Mouse (Mus musculus) layer of hippocampus, adult 8-10 months (tissue): ENCODE measurements at regions not wholly inside any gene's neighbourhood (a gene's known extent, or its start where the extent isn't known, plus 50 kb on each side); places are given as distances from the start of the nearest gene placed in this dataset.

ENCODE experiments used
- DNase-seq, 2 experiments: peaks; one replicate each; pipeline ENCODE4 v3.0.0; 2022; ENCODE audit warnings: low spot score in 2 of 2

DNA sequence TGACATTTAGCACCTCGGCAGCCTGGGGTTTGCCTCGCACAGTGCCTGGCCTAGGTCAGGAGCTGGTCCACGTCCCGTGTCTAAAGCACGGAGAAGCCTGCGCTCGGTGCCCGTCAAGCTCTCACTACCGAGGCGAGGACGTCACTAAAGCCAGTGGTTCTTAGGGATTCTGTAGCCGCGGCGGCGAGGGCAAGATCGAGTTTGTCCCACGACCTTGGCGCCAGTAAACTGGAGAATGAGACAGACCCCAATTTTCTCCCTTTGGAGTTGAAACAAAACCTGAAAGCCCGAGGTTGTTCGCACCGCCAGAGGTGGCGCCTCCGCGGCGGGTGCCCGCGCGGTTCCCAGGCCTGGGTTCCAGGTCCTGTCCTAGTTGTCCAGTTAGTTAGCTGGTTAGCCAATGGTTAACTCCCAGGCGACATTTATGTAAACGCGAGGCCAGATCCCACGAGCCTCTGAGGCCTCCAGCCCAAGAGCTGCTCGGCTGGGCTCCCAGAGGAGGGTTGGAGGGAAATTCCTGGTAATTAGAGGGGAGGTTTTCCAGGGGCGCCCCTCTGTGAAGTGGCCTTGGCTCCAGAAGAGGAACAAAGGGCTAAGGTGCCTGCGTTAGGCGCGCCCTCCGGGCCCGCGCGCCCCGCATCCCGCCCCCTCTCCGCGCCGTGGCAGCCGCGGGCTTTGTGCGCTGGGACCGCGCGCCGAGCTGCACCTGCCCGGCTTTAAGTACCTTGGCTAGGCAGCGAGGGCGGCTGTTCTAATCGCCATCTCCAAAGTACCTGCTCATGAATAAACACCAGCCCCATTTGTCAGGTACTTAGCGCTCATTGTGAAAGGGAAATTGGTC is 74.0 kb downstream of the Rhcg start:
- no peak for DNase-seq

DNA sequence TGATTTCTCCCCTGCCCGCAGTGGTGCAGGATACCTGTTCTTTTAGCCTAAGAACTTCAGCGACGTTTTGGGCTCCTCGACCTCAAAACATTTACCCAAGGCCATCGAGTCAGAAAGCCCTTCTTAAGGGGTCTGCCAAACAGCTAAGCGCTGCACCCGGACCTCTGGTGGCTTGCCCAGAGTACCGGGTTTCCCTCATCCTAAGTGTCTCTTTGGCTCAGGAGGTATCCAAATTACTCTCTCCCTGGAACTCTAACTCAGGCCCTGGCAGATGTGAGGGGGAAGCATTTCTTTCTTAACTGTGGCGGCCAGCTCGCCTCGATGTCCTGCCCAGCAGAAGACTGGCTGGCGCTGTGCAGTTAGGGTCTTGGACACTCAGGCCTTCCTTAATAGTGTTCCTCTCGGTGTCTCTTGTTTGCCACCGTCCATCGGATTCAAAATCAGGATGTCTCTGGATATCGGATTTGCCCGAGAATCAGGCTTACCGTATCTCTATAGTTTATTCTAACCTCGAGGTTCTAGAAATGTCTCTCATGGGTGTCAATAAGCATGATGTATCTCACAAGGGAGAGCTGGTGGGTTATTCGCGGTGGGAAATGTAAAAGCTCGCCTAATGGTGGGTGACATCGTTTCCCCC is 75.0 kb downstream of the Rhcg start:
- no peak for DNase-seq

DNA sequence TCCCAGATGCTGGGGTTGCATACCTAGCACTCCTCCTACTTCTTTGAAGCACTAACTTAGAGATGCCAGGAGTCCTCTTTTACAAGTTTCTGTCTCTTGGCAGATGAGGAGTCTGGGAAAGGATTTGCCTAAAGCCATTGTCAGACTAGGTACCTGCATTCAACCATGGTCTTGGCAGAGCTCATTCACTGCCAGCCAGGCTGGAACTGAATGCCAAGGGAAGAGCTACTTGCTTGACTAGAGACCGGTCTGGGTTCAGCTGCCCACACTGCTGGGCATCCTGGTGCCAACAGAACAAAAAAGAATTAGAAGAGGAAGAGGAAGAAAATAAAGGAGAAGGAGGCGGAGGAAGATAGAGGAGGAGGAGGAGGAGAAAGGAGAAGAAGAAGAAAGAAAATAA is 74.1 kb upstream of the Polg start:
- DNase-seq = no peak

DNA sequence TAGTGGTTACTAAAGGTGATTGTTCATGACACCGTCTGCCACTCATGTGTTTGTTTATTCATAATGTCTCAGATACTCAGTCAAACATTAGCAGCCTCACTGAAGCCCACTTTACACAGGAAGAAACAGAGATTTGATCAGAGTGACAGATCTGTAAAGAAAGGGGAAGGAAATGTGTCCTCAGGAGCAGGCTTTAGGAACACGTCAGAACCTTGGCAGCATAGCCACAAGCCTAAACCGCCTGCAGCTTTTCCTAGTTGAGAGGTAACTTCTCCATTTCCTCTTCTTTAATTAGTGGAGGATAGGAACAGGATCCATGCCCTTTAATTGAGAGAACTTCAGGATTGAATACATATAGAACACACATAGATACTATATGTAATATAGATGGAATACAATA is 73.3 kb upstream of the Polg start:
- no peak for DNase-seq

DNA sequence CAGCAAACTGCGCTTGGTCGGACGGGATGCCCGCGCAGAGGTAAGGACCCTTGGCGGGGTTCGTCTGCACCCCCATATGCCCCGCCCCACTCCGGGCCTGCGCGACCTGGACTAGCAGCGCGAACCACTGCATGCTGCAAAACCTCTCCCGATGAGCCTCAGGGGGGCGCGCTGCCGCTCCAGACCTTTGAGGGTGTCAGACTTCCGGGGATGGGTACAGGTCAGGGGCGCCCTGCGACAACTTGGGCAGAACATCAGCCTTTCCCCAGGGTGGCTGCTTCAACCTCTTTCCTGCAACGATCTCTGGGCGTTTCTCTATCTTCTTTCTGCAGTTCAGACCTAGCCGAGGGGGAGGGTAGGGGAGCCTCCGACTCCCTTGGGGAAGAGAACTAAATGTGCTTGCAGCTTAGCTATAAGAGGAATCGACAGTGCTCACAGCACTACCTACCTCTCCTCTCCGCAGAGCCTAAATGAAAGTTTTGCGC is 70.0 kb upstream of the Polg start:
- no peak for DNase-seq

DNA sequence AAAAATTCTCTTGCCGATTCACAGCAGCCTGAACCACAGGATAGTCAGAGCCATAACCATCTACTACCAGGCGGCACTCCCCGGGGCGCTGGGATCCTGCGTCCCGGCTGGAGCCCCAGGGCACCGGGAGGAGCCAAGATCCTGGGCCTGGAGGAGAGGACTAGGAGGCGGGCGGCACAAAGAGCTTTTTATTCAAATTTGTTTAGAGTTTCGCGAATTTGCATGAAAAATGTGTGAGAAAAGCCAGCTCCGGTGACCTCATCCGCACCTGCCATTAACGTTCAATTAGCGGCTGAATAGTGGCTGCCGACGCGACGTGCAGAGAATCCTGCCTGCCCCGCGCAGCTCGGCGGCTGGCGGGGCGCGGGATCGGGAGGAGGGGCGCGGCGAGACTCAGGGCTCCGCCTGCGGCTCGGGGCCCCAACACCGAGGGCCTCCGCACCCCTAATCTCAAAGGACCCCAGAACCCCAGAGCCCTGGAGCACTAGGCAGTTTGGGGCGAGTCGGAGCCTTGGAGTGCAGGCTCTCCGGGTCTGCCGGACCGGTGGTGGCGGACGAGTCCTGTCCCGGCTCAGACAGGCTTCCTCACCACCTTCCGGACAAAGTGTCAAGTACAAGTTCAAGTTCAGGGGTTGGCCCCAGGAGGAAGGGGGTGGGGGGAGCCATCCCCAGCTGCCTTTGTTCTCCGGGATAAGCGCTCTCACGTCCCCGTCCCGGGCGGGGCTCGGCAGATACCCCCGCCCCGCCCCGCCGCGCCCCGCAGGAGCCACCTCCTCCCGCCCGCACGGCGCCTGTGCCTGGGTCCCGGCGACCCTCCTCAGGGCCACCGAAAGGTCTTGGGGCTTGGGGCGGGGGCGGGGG is 69.3 kb upstream of the Polg start:
- peak in 1 of 2 experiments; percentile 54 for DNase-seq

DNA sequence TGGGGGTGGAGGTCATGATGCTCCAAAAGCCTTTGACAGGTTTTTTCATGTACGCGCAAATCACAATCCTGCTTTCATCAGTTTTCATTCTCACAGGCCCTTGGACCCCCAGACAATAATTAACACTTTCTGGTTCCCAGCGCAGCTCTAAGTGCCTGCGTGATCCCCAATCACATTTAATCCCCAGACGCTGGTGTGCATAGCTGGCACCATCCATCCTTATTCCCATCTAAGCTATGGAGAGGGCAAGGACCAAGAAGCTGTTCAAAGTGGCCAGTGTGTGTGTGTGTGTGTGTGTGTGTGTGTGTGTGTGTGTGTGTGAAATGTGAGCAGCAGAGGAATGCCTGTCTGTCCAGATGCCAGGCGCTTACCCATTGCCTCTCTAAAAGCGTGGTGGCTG is 68.7 kb upstream of the Polg start:
- DNase-seq = no peak

DNA sequence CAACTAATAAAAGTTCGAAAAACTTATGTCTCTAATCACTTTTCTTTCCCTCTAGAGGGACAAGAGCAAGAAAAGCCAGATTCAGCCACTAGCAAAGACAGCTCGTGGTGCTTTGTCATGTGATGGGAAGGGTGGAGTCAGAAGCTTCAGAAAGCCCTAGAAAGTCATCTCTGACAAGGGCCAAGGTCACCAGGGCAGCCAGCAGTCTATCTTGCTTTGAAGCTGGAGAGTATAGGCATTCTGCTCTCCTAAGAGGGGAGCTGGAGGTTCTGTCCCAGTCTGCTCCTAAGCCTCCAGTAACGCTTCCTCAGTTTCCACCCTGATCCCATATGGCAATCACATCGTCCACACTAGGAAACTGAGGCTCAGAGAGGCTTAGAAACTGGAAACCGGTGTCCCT is 68.2 kb upstream of the Polg start:
- DNase-seq = no peak

DNA sequence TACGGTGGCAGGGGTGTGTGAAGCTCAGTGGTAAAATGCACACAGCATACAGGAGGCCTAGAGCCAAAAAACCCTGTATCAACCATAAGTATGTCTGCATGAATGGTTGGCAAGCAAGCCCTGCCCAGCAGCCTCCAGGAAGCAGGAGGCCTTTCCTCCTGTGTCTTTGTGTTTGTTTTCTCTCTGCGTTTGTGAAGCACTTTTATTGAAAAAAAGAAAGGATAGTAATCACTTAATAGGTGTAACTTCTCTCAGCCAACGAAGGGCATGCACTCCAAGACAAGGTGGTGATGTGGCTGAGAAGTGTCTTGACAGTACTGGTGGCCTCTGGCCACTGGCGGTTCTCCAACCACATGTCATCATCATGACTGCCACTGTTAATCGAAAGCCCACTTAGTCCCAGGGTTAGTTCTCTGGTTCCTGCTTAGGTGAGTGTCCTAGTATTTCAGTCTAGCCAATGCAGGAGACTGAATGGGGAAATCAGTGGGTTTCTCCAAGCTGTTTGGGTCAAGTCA is 66.5 kb upstream of the Polg start:
- no peak for DNase-seq

DNA sequence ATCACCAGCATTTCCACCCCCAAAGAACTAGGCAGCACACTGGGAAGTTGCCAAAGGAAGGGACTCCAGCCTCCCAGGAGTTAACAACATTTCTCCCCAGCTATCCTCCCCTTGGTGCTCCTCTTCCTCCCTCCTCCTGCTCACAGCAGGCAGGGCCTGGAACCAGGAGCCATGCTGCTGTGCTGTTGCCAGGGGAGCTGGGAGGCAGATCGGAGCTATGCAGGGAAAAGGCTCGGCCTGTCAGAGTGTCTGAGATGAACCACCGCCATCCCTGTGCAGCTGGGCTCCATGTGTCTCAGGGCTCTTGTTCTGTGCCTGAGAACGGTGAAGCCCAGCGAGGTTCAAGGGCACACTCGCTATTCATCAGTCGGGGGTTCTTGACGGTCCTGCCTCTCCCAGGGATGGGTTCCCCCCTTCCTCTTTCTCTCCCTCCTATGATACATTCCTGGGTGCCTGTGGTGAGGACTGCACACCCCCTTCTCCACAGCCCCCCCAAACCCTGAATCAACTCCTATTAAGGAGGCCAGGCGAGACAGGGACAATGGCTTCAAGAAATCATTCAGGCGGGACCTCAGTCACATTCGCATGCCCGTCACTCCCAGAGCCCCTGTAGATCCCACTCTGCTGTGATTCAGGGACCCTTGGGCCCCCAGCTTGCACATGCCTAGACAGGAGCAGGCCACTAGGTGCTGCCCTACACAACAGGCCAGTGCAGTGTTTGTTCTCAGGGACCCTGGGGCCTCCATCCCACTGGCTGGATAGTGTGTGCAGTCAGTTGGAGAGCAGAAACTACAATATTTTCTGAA is 65.6 kb upstream of the Polg start:
- no peak for DNase-seq

DNA sequence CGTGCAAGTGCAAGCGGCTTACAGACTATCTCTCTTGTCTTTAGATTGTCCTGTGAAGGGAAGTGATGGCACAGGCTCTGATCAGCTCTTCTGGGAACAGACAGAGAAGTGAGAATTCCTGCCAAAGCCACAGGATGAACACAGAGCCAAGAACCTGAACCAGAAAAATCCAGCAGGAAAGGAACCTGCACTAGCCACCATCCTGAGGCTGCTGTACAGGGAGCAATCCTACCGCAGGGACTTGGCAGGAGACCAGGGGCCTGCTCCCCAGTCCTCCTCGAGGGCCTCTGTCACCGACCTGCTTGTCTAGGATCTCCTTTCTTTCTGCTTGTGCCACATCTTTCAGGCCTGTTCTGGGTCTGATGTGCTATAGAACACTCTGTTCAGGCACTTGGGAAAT is 65.0 kb upstream of the Polg start:
- DNase-seq = no peak

DNA sequence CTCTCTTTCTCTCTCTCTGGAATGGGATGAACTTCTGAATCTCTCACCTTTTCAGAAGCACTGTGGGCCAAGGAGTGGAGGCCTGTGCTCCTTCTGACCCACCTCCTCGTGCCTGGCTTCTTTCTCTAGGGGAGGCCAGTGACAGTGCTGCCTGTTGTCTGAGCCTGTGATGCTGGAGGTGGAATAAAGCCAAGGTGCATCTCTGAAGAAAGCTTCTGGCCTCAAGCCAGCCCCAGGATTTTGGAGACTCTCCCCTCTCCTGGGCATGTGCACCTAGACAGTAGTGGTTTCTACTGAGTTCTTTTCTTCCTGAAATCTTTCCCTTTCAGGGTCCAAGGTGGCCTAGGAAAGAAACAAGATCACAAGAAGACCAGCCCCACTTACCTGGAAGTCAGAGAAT is 63.3 kb upstream of the Polg start:
- no peak for DNase-seq

DNA sequence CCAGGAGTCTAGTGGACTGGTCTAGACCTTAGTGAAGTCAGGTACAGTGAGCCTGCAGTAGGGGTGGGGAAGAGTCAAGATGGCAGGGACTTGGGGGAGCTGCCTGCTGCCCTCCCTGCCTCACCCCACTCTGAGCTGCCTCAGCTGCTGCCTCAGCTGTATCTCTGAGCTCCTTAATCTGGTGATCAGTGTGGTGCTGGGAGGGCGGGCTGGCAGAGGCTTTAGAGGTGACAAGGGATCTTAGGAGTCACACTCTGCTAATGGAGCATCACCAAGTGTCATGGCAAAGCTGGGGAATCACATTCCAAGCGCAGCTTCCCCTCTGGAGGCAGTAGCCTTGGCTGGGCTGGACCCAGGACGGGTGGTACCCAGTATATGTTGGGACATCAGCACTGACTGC is 61.8 kb upstream of the Polg start:
- no peak for DNase-seq

DNA sequence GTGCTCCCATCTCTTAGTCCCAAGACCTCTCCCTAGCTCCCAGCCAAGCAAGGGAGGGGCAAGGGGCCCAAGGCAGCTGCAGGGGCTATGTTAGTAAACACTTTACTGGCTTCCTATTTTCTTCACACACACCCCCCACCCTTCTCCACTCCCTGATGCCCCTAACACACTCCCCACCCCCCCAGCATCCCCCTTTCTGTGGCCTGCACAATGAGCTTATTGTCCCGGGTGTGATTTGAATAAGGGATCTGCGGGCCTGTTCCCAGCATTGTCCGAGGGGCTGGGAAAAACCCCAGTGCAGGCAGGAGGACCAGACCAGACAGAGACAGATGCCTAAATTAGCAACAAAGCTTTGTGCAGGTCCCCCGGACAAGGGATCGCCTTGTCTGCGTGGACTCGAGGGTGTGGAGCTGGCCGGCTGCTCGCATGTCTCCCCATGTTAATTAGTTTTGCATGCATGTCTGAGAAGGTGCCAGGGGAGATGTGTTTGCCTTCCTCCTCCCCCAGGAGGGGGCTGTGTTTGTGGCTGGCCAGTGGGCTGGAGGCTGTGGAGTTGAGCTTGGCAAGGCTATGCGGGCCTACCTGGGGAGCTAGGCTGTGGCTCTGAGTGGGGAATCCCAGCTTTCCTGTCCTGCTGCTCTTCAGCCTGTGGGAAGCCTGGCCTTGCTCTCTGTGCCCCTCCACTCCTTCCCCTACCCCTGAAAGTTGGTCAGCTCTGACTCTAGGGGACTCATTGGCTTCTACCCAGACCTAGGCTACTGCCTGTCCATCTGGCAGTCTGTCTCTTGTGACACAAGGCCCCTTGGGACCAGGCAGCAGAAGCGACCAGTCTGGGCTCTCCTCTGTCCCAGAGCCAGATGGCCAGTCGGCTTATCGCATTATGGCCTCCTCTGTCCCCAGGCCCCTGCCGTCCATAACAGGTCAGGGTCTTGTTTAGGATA is 59.8 kb upstream of the Polg start:
- DNase-seq = no peak

DNA sequence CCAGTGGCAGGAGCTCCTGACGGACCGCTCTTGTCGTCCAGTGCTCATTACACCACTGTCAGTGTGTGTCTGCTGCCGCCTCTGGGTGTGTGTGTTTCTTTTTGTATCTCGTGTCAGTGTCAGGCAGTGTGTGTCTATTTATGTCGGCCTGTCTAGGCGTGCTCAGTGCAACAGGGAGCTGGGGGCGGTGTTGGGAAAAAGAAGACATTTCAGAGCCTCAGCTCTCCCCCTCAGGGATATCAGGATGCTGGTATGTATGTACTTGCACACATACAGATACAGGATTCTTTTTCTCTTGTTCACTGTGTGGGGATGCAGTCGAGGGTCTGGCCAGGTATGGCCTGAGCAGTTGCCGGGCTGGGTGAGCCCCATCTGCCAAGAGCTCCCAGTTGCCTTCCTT is 58.8 kb upstream of the Polg start:
- no peak for DNase-seq

DNA sequence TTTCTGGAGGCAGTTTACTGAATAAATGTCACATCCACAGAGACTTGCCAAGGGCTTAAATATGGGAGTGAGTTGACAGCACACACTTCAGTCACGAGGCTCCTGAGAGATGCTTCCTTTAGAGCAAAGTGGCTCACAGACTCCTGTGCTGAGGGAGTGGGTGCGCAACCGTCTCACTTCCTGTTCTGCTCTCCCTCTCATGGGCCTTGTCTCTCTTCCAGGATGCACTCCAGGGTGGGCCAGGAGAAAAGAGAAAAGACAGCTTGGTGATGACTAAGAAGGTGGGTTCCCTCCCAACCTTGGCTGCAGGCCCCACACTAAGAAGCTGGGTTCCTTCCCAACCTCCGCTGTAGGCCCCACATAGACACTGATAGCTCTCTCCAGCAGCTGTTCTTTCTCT is 57.5 kb upstream of the Polg start:
- DNase-seq = no peak

DNA sequence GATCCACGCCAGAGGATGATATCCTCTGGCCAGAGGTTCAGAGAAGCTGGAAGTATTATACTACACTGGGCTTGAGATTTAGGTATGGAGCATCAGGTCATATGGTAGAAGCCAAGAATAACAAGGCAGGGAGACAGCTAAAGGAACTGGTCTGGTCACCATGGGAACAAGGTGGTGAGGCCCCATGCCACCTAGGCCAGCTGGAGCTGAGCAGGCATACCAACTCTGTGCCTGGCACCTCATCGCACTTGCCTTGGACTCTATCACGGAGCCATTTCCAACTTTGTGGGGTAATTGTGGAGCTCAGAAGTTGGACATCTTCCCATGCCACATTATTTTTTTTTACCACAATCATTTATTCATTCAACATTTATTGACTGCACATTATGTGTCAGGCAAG is 55.9 kb upstream of the Polg start:
- no peak for DNase-seq

DNA sequence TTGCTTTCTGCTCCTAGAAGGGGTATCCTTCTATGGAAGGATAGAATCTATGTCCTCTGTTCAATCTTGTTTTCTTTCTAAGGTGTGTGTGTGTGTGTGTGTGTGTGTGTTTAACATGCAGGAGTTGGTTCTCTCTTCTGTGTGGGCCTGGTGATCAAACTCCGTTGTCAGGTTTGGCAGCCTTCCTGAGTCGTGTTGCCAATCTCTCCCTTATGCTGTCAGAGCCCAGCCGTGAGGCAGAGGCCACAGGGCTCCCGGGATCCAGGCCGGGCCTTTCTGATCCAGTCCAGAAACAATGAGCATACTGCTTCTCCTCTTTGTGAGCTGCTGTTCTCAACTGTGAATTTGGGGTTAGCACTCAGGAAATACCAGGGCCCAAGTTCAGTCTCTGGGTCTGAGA is 55.1 kb upstream of the Polg start:
- DNase-seq = no peak

DNA sequence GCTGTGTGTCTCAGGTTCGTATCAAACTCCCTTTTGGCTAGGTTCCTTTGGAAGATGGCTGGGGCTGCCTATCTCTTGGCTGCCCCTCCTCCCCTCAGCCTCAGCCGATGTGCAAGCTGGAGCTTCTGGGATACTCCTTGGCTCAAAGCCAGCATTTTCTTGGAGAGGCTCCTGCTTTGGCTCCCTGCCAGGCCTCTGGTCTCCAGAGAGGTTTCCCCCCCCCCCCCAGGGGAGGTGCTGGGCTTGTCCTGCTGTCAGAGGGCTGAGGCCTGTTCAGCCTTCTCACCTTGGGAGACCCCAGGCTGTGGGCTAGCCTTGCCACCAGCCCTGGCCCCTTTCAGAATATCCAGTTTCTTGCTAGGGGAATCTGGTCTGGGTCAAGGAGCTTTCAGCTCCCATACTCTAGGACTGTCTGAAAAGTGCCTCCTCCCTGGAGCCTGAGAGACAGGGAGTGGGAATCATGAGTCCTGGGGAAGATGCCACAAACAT is 54.1 kb upstream of the Polg start:
- peak in 1 of 2 experiments; percentile 76 for DNase-seq

DNA sequence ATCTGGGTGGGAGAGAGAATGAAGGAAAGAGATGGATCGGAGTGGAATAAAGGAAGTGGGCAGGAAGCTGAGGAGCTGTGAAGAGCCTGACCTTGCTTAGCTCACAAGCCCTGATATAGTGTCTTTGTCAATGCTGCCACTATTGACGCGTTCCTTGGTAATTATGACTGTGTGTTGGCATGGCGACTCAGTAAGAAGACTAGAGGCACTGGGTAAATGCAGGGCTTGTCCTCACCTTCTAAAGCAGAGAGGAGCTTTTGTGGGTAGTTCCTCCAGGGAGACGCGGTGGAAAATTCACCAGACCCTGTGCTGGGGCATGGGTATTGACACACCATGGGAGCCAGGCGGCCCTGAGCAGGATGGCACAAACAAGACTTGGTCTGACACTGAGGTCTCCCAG is 52.8 kb upstream of the Polg start:
- DNase-seq = no peak
